Mouse (Mus musculus) layer of hippocampus, adult 9-11 months (tissue): ENCODE measurements around the gene Slc22a3.

ENCODE experiments used
- DNase-seq: peaks from one replicate; pipeline ENCODE4 v3.0.0; 2022

Slc22a3 gene

GRCm38 (mm10) chr17:12396163-12396677 is 111.3 kb downstream of the Slc22a3 start:
- no peak for DNase-seq

GRCm38 (mm10) chr17:12388239-12388638 is 119.3 kb downstream of the Slc22a3 start:
- no peak for DNase-seq

- no peak for DNase-seq
Measured at GRCm38 (mm10) chr17:12387781-12388180, 119.7 kb downstream of the Slc22a3 start.

GRCm38 (mm10) chr17:12385049-12385794 is 122.3 kb downstream of the Slc22a3 start:
- DNase-seq, result no peak

GRCm38 (mm10) chr17:12382531-12382930 is 125.0 kb downstream of the Slc22a3 start:
- DNase-seq, result no peak

GRCm38 (mm10) chr17:12381579-12381978 is 125.9 kb downstream of the Slc22a3 start:
- DNase-seq, result no peak

GRCm38 (mm10) chr17:12380287-12380686 is 127.2 kb downstream of the Slc22a3 start:
- no peak for DNase-seq

- no peak for DNase-seq
Measured at GRCm38 (mm10) chr17:12377981-12378705, 129.4 kb downstream of the Slc22a3 start, which contains the start of gene Plg. Gene Plg, plus strand, starts transcription at chr17:12378608.

GRCm38 (mm10) chr17:12373601-12374144 is 133.8 kb downstream of the Slc22a3 start:
- DNase-seq, result no peak

- DNase-seq, result peak; percentile 59
Measured at GRCm38 (mm10) chr17:12372021-12372420, 135.5 kb downstream of the Slc22a3 start.

GRCm38 (mm10) chr17:12371310-12371925 is 136.1 kb downstream of the Slc22a3 start:
- DNase-seq, result no peak

GRCm38 (mm10) chr17:12370289-12370688 is 137.2 kb downstream of the Slc22a3 start:
- no peak for DNase-seq

GRCm38 (mm10) chr17:12369393-12369792 is 138.1 kb downstream of the Slc22a3 start:
- no peak for DNase-seq
